Comparison of ENCODE assay signal across 8 mouse cellular contexts in the genomic region with DNA sequence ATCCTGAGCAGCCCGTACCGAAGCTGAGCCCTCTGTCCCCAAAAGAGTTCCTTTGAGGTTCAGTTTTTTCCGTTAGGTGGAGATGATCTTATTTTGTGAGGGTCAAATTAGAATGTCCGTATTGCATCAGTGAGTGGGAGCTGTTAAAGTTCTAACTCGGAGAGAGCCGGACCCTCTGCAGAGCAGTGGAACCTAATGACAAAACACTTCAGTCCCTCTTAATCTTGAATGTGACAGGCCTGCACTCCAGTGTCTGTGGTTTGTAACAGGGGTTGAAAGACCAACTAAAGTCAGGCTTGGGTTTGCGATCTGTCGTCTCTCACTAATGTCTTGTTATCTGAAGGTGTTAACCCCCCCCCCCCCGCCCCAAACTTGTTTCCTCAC. TPM values are rescaled to one million over a fixed set of nuclear protein-coding genes. Genes with fewer than 3 reads are reported as not detected.
A peak's percentile ranks its signal among the peaks of the same experiment; 100 is the strongest.
DNase-seq lines count a peak whose midpoint lies in the region; ATAC-seq and TF ChIP-seq lines count a peak whose summit lies in the region.

No protein-coding gene starts in this region.

- 3% methylated on average over 9 of the region's 9 CpGs for WGBS in lung, embryonic 14.5 days
- WGBS in embryonic facial prominence, embryonic 15.5 days, result 8% methylated on average over 9 of the region's 9 CpGs
- WGBS in limb, embryonic 11.5 days, result 2% methylated on average over 9 of the region's 9 CpGs
- 5% methylated on average over 9 of the region's 9 CpGs for WGBS in neural tube, embryonic 15.5 days

- peak overlapping the region; percentile 16; the same call in 1 of the 2 replicates for H3K27ac ChIP-seq in lung, embryonic 14.5 days (ENCODE audit: low read depth)
- H3K27ac ChIP-seq in embryonic facial prominence, embryonic 15.5 days (replicated peaks), result peak overlapping the region; percentile 39; the same call in 1 of the 2 replicates
- H3K27ac ChIP-seq in limb, embryonic 11.5 days (replicated peaks; ENCODE audit: low read depth, low read length), result no peak overlapping the region
- H3K27ac ChIP-seq in neural tube, embryonic 15.5 days (replicated peaks), result peak overlapping the region; percentile 63

- H3K36me3 ChIP-seq in lung, embryonic 14.5 days (ENCODE audit: insufficient read depth), result peaks cover 20% of the 10 kb centered on the region
- H3K36me3 ChIP-seq in embryonic facial prominence, embryonic 15.5 days, result peaks cover 18% of the 10 kb centered on the region
- H3K36me3 ChIP-seq in limb, embryonic 11.5 days (ENCODE audit: control insufficient read depth, insufficient read depth, low read length), result no peaks in the 10 kb centered on the region
- peaks cover 15% of the 10 kb centered on the region for H3K36me3 ChIP-seq in neural tube, embryonic 15.5 days

- H3K9me3 ChIP-seq in lung, embryonic 14.5 days (ENCODE audit: low read depth, low read length), result no peaks in the 10 kb centered on the region
- H3K9me3 ChIP-seq in embryonic facial prominence, embryonic 15.5 days (replicated peaks), result no peaks in the 10 kb centered on the region
- H3K9me3 ChIP-seq in limb, embryonic 11.5 days (ENCODE audit: control insufficient read depth, low read length), result no peaks in the 10 kb centered on the region
- no peaks in the 10 kb centered on the region for H3K9me3 ChIP-seq in neural tube, embryonic 15.5 days (replicated peaks)

- peak overlapping the region; percentile 88 for H3K4me3 ChIP-seq in lung, embryonic 14.5 days (ENCODE audit: low read depth, low read length)
- H3K4me3 ChIP-seq in embryonic facial prominence, embryonic 15.5 days (replicated peaks), result peak overlapping the region; percentile 93
- peak overlapping the region; percentile 88 for H3K4me3 ChIP-seq in limb, embryonic 11.5 days (ENCODE audit: low read depth, low read length)
- H3K4me3 ChIP-seq in neural tube, embryonic 15.5 days (replicated peaks), result peak overlapping the region; percentile 96

- TF ChIP-seq CTCF in lung, embryonic 14.5 days (IDR thresholded peaks at IDR 0.05; ENCODE audit: low read depth), result no peak

- peak; percentile 71 for ATAC-seq in lung, embryonic 14.5 days (ENCODE audit: insufficient read depth)
- 0 out of 2 replicates have a peak, but pooled peaks have one; percentile 15 for ATAC-seq in embryonic facial prominence, embryonic 15.5 days (ENCODE audit: insufficient number of reproducible peaks, low FRiP score, low TSS enrichment, low read depth)
- peak; percentile 24; the same call in 1 of the 2 replicates for ATAC-seq in limb, embryonic 11.5 days (ENCODE audit: insufficient number of reproducible peaks, low FRiP score, low TSS enrichment, low read depth)
- ATAC-seq in neural tube, embryonic 15.5 days (ENCODE audit: low FRiP score), result no peak; the same call in 1 of the 2 replicates

- H3K27me3 ChIP-seq in lung, embryonic 14.5 days (ENCODE audit: insufficient read depth, low read length), result no peaks in the 10 kb centered on the region
- no peaks in the 10 kb centered on the region for H3K27me3 ChIP-seq in embryonic facial prominence, embryonic 15.5 days
- H3K27me3 ChIP-seq in limb, embryonic 11.5 days (ENCODE audit: control insufficient read depth, insufficient read depth, low read length), result no peaks in the 10 kb centered on the region
- H3K27me3 ChIP-seq in neural tube, embryonic 15.5 days (replicated peaks), result no peaks in the 10 kb centered on the region

- DNase-seq in lung, embryonic 14.5 days, result no peak
- DNase-seq in lung, adult 18-20 months, result no peak
- DNase-seq in limb, embryonic 11.5 days (ENCODE audit: low spot score), result no peak
- DNase-seq in frontal cortex, postnatal 14 days (ENCODE audit: low spot score in 2 of 2), result no peak
- no peak for DNase-seq in adrenal gland, adult 8-10 months
- no peak for DNase-seq in lung, postnatal 10 days

- H3K4me1 ChIP-seq in lung, embryonic 14.5 days (ENCODE audit: insufficient read depth), result peaks cover 5% of the 10 kb centered on the region; the same call in 1 of the 2 replicates
- peaks cover 7% of the 10 kb centered on the region for H3K4me1 ChIP-seq in embryonic facial prominence, embryonic 15.5 days
- H3K4me1 ChIP-seq in limb, embryonic 11.5 days (ENCODE audit: control insufficient read depth, insufficient read depth, low read length), result peaks cover 4% of the 10 kb centered on the region; the same call in 1 of the 2 replicates
- peaks cover 15% of the 10 kb centered on the region for H3K4me1 ChIP-seq in neural tube, embryonic 15.5 days

- peak overlapping the region; percentile 73 for H3K4me2 ChIP-seq in lung, embryonic 14.5 days
- peak overlapping the region; percentile 51 for H3K4me2 ChIP-seq in embryonic facial prominence, embryonic 15.5 days (replicated peaks)
- peak overlapping the region; percentile 69 for H3K4me2 ChIP-seq in limb, embryonic 11.5 days (ENCODE audit: low read depth, severe bottlenecking)
- H3K4me2 ChIP-seq in neural tube, embryonic 15.5 days, result peak overlapping the region; percentile 68

- peak overlapping the region; percentile 78 for H3K9ac ChIP-seq in lung, embryonic 14.5 days
- peak overlapping the region; percentile 74 for H3K9ac ChIP-seq in embryonic facial prominence, embryonic 15.5 days
- peak overlapping the region; percentile 61 for H3K9ac ChIP-seq in limb, embryonic 11.5 days (ENCODE audit: low read length)
- H3K9ac ChIP-seq in neural tube, embryonic 15.5 days (replicated peaks), result peak overlapping the region; percentile 76

RNA-seq across cellular contexts. Expression of a gene that starts 0.5 kb away (rescaled TPM):
- polyA plus RNA-seq in lung, embryonic 14.5 days (2014; fragmentation: Nextera tagmentation; extraction: Ambion mirVana), result 47.9 and 50.1 TPM in 2 replicates
- 56.9 and 58.5 TPM in 2 replicates for polyA plus RNA-seq in embryonic facial prominence, embryonic 15.5 days (2015; fragmentation: Nextera tagmentation; extraction: Ambion mirVana)
- 56.8 and 57.4 TPM in 2 replicates for polyA plus RNA-seq in limb, embryonic 11.5 days (2014; fragmentation: Nextera tagmentation; extraction: Ambion mirVana)
- polyA plus RNA-seq in neural tube, embryonic 15.5 days (2015; fragmentation: Nextera tagmentation; extraction: Ambion mirVana), result 56.5 and 58.9 TPM in 2 replicates
- total RNA-seq in adrenal gland, adult 8-10 months (2022), result 10 to 100 TPM; 40.4 to 53.6 (median 46.9) TPM

RNA-seq across cellular contexts. Expression of a gene that starts 8.0 kb away (rescaled TPM):
- 82.5 and 87.6 TPM in 2 replicates for polyA plus RNA-seq in lung, embryonic 14.5 days (2014; fragmentation: Nextera tagmentation; extraction: Ambion mirVana)
- polyA plus RNA-seq in embryonic facial prominence, embryonic 15.5 days (2015; fragmentation: Nextera tagmentation; extraction: Ambion mirVana), result 76.3 and 83.4 TPM in 2 replicates
- polyA plus RNA-seq in limb, embryonic 11.5 days (2014; fragmentation: Nextera tagmentation; extraction: Ambion mirVana), result 94.3 and 100 TPM in 2 replicates
- 44.3 and 52.7 TPM in 2 replicates for polyA plus RNA-seq in neural tube, embryonic 15.5 days (2015; fragmentation: Nextera tagmentation; extraction: Ambion mirVana)
- 10 to 100 TPM; 41.3 to 59.5 (median 53.1) TPM for total RNA-seq in adrenal gland, adult 8-10 months (2022)

RNA-seq across cellular contexts. Expression of a gene that starts 40.1 kb away (rescaled TPM):
- 2.1 and 2.2 TPM in 2 replicates for polyA plus RNA-seq in lung, embryonic 14.5 days (2014; fragmentation: Nextera tagmentation; extraction: Ambion mirVana)
- 30.4 and 38.4 TPM in 2 replicates for polyA plus RNA-seq in embryonic facial prominence, embryonic 15.5 days (2015; fragmentation: Nextera tagmentation; extraction: Ambion mirVana)
- polyA plus RNA-seq in limb, embryonic 11.5 days (2014; fragmentation: Nextera tagmentation; extraction: Ambion mirVana), result 0.38 and 0.93 TPM in 2 replicates
- 11.5 and 12.6 TPM in 2 replicates for polyA plus RNA-seq in neural tube, embryonic 15.5 days (2015; fragmentation: Nextera tagmentation; extraction: Ambion mirVana)
- total RNA-seq in adrenal gland, adult 8-10 months (2022), result 10 to 100 TPM in 2 of 4 experiments, 1 to 10 TPM in 2; 9.5 to 14.6 (median 10.4) TPM
